Comparison of ENCODE assay signal across 24 mouse cellular contexts in genomic region chr10:89460972-89461371, GRCm38 (mm10).
"Had no signal": no experiment of that assay in that cellular context is flagged by ENCODE, and none has a peak within 500 bp of the region (broad histone marks: within the 10 kb centered on the region; RNA-seq: fewer than 3 reads in every experiment).

No protein-coding gene starts in this region.

- H3K9ac ChIP-seq: heart, embryonic 13.5 days; heart, embryonic 15.5 days; hindbrain, embryonic 12.5 days; hindbrain, embryonic 14.5 days; kidney, embryonic 15.5 days; limb, embryonic 13.5 days; limb, embryonic 15.5 days; liver, embryonic 12.5 days; liver, embryonic 14.5 days had no signal

- H3K4me3 ChIP-seq: heart, adult 2 months; heart, embryonic 13.5 days; heart, embryonic 15.5 days; hindbrain, embryonic 12.5 days; kidney, embryonic 15.5 days; limb, embryonic 13.5 days; limb, embryonic 15.5 days; liver, embryonic 12.5 days had no signal

- H3K4me1 ChIP-seq: heart, embryonic 15.5 days; hindbrain, embryonic 12.5 days; kidney, embryonic 15.5 days; limb, embryonic 13.5 days; limb, embryonic 15.5 days had no signal

- H3K4me2 ChIP-seq: heart, embryonic 11.5 days; heart, embryonic 13.5 days; heart, embryonic 15.5 days; hindbrain, embryonic 12.5 days; hindbrain, embryonic 14.5 days; kidney, embryonic 15.5 days; limb, embryonic 13.5 days; limb, embryonic 15.5 days; liver, embryonic 12.5 days had no signal

- H3K27me3 ChIP-seq: heart, embryonic 13.5 days; heart, embryonic 15.5 days; hindbrain, embryonic 12.5 days; kidney, embryonic 15.5 days; limb, embryonic 13.5 days; limb, embryonic 15.5 days; liver, embryonic 12.5 days had no signal

- H3K36me3 ChIP-seq: heart, embryonic 13.5 days; heart, embryonic 15.5 days; hindbrain, embryonic 12.5 days; kidney, embryonic 15.5 days; limb, embryonic 13.5 days; limb, embryonic 15.5 days; liver, embryonic 12.5 days had no signal

- H3K9me3 ChIP-seq: heart, embryonic 13.5 days; heart, embryonic 15.5 days; hindbrain, embryonic 12.5 days; kidney, embryonic 15.5 days; limb, embryonic 13.5 days; limb, embryonic 15.5 days; liver, embryonic 12.5 days had no signal

- ATAC-seq: intestine, embryonic 16.5 days; liver, embryonic 12.5 days had no signal

- DNase-seq: gastrocnemius, postnatal 14 days; gastrocnemius, postnatal 36 days; heart, adult 2 months; heart, postnatal 14 days; heart, postnatal 36 days; kidney, adult 11 months; kidney, adult 2 months; kidney, adult 9 months; kidney, postnatal 14 days; kidney, postnatal 36 days; layer of hippocampus, adult 9-11 months; left cerebral cortex, postnatal 4 days had no signal

- H3K27ac ChIP-seq: heart, adult 2 months; heart, embryonic 13.5 days; heart, embryonic 15.5 days; hindbrain, embryonic 12.5 days; hindbrain, embryonic 14.5 days; kidney, embryonic 15.5 days; kidney, postnatal 0 days; limb, embryonic 13.5 days; limb, embryonic 15.5 days; liver, embryonic 12.5 days; liver, embryonic 14.5 days had no signal
